Mouse (Mus musculus): ENCODE measurements around the gene Gm20867. TPM values are rescaled to one million over a fixed set of nuclear protein-coding genes. Genes with fewer than 3 reads are reported as not detected.
"Not testable (repeated sequence)": the region's sequence is repeated elsewhere in the genome, so short reads cannot be mapped to it uniquely, and the experiment has no call there.

The Gm20867 gene
- polyA plus RNA-seq (2017; shearing (Covaris generic)), result not detected

DNA sequence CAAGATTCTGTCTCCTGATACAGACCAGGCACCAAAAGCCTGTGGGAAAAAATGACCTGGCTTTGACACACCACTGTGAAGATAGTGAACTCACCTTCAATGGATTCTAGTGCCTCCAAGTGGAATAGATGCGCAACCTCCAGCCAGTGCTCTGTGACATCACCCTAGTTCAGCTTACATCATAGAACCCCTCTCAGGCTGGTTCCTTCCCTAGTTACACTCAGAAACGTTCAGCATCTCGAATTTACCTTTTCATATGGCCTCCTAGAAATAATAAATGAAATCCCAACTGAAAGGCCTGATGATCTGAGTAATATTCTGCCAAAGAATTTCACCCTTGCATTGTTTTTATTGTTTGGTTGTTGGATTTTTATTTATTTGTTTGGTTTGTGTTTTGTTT, at the start of gene Gm20867:
Gene Gm20867, minus strand, starts transcription at position 101 of the 400 bp plus-strand sequence.
- not testable (repeated sequence) for ATAC-seq

Other genes with a start within 250 kb of the Gm20867 start
- not detected for gene Gm29564, start 249.8 kb upstream of the Gm20867 start, polyA plus RNA-seq (2017; shearing (Covaris generic))